Mouse (Mus musculus): Measurements from ENCODE around the gene Nsf.
A peak's percentile ranks its signal among the peaks of the same experiment; 100 is the strongest.
"Not testable (repeated sequence)": the region's sequence is repeated elsewhere in the genome, so short reads cannot be mapped to it uniquely, and the experiment has no call there.

Gene Nsf

GRCm38 (mm10) chr11:103953896-103954292, at the start of gene Nsf:
Gene Nsf, minus strand, starts transcription at chr11:103954056.
- DNase-seq (ENCODE audit: low read depth), result peak; percentile 62

- no peak for DNase-seq (ENCODE audit: low read depth)
Measured at GRCm38 (mm10) chr11:104003397-104003796, 49.5 kb upstream of the Nsf start.

GRCm38 (mm10) chr11:104002191-104002590, 48.3 kb upstream of the Nsf start:
- no peak for DNase-seq (ENCODE audit: low read depth)

DNA sequence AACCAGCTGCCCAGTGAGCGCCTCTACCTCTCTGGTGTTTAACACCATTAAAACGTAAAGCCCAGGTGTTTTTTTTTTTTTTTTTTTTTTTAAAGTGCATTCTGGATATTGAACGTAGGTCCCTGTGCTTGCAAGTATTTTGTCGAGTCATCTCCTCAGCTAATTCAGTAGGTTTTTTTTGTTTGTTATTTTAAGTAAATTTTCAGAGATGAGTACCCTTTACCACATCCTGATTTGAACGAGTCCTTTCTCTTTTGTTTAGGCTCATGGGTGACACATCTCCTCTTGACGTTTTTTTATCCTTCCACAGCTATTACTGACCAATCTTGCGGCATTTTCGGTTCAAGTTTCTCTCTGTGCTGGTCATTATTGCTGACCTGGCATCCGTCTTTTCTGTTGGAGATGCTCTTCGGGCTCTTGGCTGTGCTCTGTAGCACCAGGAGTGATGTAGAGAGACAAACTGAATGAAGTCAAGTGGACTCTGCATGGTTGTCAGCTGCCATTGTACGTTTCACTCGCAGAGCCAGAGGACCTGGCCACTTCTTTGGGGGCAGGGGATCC, 47.6 kb upstream of the Nsf start:
- DNase-seq (ENCODE audit: low read depth), result no peak

DNA sequence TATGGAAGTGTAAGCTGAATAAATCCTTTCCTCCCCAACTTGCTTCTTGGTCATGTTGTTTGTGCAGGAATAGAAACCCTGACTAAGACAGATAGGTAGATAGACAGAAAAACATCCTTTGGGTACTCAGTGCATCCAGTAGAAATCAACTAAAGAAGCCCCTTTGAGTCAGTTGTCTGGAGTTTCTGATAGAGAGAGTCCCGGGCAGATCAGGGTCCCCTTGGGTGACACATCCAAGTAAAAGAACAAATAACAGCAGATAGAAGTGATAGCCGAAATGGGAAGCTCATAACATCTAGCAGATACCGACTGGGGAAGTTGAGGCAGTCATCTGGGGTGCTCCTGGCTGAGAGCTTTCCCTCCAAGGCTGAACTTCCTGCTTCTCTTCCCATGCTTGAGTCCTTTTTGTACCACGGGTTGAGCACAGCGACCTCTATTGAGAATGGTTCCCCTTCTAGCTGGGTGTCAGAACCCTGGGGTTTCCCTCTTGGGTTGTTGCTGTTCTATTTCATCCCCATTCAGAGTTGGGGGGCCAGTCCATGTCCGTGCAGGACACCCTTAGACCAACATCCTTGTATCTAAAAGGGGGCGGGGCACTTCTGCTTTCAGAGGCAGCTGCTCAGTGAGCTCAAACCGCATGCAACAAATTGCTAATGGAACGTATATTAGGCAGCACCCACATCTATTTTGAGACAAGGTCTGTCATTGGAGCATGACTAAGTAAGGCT, 47.0 kb upstream of the Nsf start:
- peak; percentile 48 for DNase-seq (ENCODE audit: low read depth)

DNA sequence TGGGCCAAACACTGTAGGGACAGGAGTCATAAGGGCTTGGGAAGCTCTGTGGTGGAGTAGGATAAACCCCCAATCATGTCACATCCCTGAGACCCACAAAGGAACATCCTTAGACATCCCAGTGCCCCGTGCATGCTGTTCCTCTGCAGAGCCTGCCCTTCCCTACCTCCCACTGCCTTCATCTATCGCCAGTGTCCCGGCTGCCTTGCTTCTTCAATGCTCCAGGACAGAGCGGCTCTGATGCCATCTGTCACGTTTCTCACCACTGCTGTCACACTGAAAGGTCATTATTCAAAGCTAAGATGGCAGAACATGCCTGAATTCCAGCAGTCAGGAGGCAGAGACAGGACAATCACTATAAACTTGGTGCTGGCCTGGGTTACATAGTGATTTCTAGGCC, 44.9 kb upstream of the Nsf start:
- no peak for DNase-seq (ENCODE audit: low read depth)

DNA sequence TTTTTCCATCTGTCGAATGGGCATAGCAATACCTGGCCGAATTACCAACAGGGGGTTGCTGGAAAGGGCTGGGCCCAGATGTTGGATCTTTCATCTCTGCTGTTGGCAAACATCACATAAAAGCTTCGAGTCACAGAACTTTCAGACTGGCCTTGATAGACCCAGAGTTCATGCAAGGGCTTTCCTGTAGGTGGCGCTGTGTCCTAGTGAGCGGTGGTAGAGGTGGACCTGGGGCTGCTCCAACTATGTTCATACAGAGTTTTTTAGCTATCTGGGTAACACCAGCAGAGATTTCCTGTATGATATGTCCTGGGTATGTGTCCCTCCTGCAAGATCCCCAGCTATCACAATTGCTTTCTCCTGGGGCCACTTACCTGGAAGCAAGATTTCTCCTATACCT, 43.5 kb upstream of the Nsf start:
- DNase-seq (ENCODE audit: low read depth), result peak; percentile 58

DNA sequence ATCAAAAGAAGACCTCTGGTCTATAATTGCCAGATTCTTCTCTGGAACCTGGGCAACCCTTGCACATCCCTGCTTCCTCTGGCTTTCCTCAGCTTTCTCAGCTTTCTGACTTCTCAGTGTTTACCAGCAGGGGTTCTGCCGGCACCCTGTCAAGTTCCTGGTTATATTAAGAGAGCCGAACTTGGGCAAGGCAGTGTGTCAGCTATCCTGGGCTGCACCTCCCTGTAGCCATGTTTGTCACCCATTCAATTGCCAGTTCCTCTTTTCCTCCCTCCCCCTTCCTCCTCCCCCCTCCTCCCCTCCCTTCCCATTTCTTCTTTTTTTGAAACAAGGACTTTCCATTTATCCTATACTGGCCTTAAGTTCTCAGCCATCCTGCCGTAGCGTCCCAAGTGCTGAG, 38.8 kb upstream of the Nsf start:
- DNase-seq (ENCODE audit: low read depth), result no peak

DNA sequence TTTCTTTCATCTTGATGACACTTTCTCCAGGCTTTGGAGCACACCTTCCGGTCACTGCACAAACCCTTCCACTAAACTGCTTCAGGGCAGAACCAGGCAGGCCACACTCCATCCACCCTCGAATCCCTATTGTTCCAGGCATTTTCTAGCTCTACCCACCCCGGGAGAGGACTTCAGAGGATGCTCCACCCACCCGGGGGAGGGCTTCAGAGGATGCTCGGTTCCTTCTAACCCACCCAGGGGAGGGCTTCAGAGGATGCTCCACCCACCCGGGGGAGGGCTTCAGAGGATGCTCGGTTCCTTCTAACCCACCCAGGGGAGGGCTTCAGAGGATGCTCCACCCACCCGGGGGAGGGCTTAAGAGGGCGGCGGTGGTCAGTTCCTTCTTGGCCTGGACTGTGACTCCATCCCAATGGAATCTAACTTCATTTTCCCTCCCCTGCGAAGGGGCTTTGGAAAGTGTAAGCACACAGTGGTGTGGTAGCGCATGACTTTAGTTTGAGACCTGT, 36.2 kb upstream of the Nsf start:
- DNase-seq (ENCODE audit: low read depth), result not testable (repeated sequence)

GRCm38 (mm10) chr11:103987423-103987822, 33.6 kb upstream of the Nsf start:
- DNase-seq (ENCODE audit: low read depth), result peak; percentile 67

- no peak for DNase-seq (ENCODE audit: low read depth)
Measured at GRCm38 (mm10) chr11:103984067-103984466, 30.2 kb upstream of the Nsf start.

DNA sequence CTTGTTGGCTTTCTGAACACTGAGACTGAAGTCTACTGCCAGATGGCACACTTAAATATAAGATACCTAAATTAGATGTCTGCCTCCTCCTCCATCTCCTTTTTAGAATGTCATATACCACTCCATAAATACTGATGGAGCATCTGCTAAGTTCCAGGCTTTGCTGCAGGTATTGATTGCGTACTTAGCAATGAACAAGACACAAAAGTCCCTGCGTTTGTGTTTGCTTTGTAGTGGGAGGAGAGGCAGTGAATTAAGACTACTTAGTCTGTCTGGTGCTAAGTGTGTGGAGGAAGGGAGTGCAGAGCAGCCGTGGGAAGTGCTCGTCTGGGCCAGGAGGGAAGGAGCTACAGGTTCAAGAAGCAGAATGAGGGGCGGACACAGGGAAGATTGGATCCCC, 28.0 kb upstream of the Nsf start:
- no peak for DNase-seq (ENCODE audit: low read depth)

DNA sequence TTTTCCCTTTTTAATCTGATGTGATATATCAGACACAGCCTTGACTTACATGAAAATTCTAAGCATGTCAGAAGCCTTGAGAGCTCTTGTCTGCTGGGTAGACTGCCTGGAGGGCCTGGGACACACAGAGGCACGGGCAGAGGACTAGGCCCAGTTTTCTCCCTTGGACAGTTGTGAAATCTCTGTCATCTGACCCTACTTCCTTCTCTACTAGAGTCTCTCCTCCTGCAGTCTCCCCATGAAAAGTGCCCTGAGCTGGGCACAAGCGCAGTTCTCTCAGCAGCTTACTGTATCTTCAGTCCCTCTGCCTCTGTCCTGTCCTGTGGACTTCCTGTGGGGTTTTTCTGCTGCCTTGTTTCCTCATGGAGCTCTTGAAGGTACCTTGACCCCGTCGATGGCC, 25.5 kb upstream of the Nsf start:
- DNase-seq (ENCODE audit: low read depth), result no peak

GRCm38 (mm10) chr11:103970876-103971275, 17.0 kb upstream of the Nsf start:
- no peak for DNase-seq (ENCODE audit: low read depth)

- no peak for DNase-seq (ENCODE audit: low read depth)
Measured at GRCm38 (mm10) chr11:103969278-103969677, 15.4 kb upstream of the Nsf start.

GRCm38 (mm10) chr11:103967106-103967735, 13.4 kb upstream of the Nsf start:
- DNase-seq (ENCODE audit: low read depth), result no peak

- DNase-seq (ENCODE audit: low read depth), result no peak
Measured at GRCm38 (mm10) chr11:103956866-103957265, 3.0 kb upstream of the Nsf start.

GRCm38 (mm10) chr11:103953032-103953895, 592 bp downstream of the Nsf start:
- no peak for DNase-seq (ENCODE audit: low read depth)

GRCm38 (mm10) chr11:103952635-103953031, 1.2 kb downstream of the Nsf start:
- no peak for DNase-seq (ENCODE audit: low read depth)

DNA sequence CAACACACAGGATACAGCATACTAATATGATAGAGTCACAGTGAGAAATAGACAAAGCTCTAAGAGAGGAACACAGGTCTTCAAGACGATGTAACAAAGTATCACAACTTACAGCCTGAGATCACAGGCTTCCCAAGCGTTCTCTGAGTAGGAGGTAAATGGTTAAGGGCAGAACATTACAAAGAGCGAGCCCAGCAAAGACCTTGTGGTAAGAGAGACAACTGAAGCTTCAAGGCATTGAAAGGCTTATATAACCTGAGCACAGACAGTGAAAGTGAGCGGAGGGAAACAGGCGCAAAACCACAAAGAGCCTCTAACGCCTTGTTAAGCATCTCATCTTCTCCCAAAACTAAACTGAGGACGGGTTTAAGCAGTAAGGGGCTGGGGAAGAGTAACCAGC, 2.8 kb downstream of the Nsf start:
- DNase-seq (ENCODE audit: low read depth), result no peak

DNA sequence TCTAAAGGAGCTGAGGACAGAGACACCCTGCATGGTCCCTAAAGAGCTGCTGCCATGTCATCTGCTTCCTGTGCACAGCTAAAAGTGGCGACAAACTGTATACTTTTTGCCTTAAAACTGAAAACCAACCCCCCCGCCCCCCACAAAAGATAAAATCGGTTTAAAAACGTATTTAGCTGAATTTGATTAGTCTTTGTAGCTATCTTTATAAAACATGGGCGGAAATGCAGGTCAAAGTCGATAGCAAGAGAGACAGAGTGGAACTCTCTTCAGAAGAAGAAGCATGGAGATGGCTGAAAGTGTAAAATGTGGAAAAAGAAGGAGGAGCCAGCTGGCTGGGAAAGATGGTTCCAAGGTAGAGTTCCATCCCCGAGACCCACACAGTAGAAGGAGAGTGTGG, 4.9 kb downstream of the Nsf start:
- DNase-seq (ENCODE audit: low read depth), result no peak

GRCm38 (mm10) chr11:103942740-103943139, 11.1 kb downstream of the Nsf start:
- DNase-seq (ENCODE audit: low read depth), result no peak
